Mouse (Mus musculus) liver, embryonic 14.5 days (tissue): ENCODE measurements at regions not wholly inside any gene's neighbourhood (a gene's known extent, or its start where the extent isn't known, plus 50 kb on each side); places are given as distances from the start of the nearest gene placed in this dataset.

Experiments
- CTCF ChIP-seq: IDR thresholded peaks from 2 replicates; pipeline ENCODE4 v1.5.1; 2016; ENCODE audit warnings: antibody characterized with exemption, low read depth, control low read depth
- EP300 ChIP-seq: IDR thresholded peaks from 2 replicates; pipeline ENCODE4 v1.6.1; 2016; ENCODE audit warnings: antibody characterized with exemption, low read depth

- TF ChIP-seq CTCF: no peak
- TF ChIP-seq EP300: no peak
Observed at GRCm38 (mm10) chr14:100889163-100890157, 310.7 kb downstream of the Prr30 start.
